Mouse (Mus musculus) testis, adult 2 months (tissue): ENCODE results near the gene Capn5.

Experiments
- CTCF ChIP-seq: fragments of 200-500 bp; IDR thresholded peaks from 2 replicates; pipeline ENCODE4 v1.5.1; 2012; ENCODE audit warnings: low read depth, mild to moderate bottlenecking, inconsistent platforms, low read length, moderate library complexity; ENCODE audit not compliant: control insufficient read depth, insufficient read depth, insufficient replicate concordance
- POLR2A ChIP-seq: fragments of 200-500 bp; IDR thresholded peaks from 2 replicates; pipeline ENCODE4 v1.6.1; 2012; ENCODE audit warnings: low read depth, mild to moderate bottlenecking, inconsistent platforms, low read length, moderate library complexity; ENCODE audit not compliant: control insufficient read depth

DNA sequence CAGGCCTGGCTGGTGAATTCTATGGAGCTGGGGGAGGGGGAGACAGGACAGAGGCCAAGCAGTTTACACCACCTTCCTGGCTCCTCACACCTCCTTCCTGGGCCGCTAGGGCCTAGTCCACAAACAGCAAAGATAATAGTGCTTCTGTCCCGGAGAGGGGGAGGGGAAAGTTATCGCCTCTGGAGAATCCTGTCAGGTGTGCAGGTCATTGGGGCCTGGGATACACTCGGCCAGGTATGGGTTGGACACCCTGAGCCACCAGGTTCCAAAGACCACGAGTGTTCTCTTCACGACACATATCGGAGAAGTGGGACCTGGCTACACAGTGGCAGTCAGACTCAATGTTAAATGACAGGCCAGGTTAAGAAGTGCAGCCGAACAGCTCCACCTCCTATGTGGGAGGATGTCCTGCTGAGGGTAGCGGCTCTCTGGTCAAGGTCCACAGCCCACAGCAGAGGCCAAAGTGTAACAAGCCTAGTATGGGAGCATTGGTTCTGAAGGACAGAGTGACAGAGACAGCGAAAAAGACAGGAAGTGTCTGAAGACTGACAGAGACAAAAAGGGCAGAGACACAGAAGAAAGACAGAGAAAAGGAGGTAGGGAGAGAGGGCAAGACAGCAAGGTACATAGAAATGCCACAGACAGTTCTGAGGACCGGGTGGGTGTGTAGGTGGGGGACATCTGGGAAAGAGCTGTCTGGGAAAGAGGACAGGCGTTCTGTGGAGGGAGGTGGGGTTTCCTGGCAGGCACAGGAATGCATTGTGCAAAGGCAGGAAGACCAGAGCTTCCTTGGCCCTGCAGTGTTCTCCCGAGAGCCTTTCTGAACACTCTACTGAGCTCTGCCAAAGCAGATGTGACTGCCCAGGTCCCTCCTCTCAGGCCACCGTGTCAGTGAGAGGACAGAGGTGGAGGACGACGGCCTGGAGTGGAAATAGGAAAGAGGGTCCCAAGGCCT is 73.3 kb downstream of the Capn5 start:
- TF ChIP-seq CTCF, result no peak
- no peak for TF ChIP-seq POLR2A
